Mouse (Mus musculus): ENCODE data around the gene Csrnp1. TPM values are rescaled to one million over a fixed set of nuclear protein-coding genes. Genes with fewer than 3 reads are reported as not detected.

The Csrnp1 gene
- polyA plus RNA-seq, 1 experiment from 2014 or later, result 8.2 TPM

GRCm38 (mm10) chr9:120001945-120002725 is 17.7 kb upstream of the Csrnp1 start:
- H3K4me3 ChIP-seq, result peak overlapping the region; percentile 50
- ATAC-seq (ENCODE audit: insufficient number of reproducible peaks, low FRiP score), result peak; percentile 96
- H3K9me3 ChIP-seq (replicated peaks), result no peaks in the 10 kb centered on the region
- H3K36me3 ChIP-seq, result no peaks in the 10 kb centered on the region
- H3K27ac ChIP-seq (ENCODE audit: poor library complexity, severe bottlenecking), result peak overlapping the region; percentile 81
- H3K9ac ChIP-seq, result peak overlapping the region; percentile 70
- 9% methylated on average over 31 of the region's 31 CpGs for WGBS
- H3K27me3 ChIP-seq (replicated peaks), result no peaks in the 10 kb centered on the region
- H3K4me1 ChIP-seq (replicated peaks), result 0 out of 2 replicates have a peak, but pooled peaks cover 8% of the 10 kb centered on the region
- H3K4me2 ChIP-seq, result peak overlapping the region; percentile 71

- no peak overlapping the region for H3K4me3 ChIP-seq
- no peak overlapping the region for H3K9ac ChIP-seq
- no peak overlapping the region for H3K27ac ChIP-seq (ENCODE audit: poor library complexity, severe bottlenecking)
- 67% methylated on average over 5 of the region's 5 CpGs for WGBS
- H3K36me3 ChIP-seq, result no peaks in the 10 kb centered on the region
- H3K9me3 ChIP-seq (replicated peaks), result no peaks in the 10 kb centered on the region
- H3K4me2 ChIP-seq, result no peak overlapping the region
- no peak for ATAC-seq (ENCODE audit: insufficient number of reproducible peaks, low FRiP score)
- H3K27me3 ChIP-seq (replicated peaks), result no peaks in the 10 kb centered on the region
- 0 out of 2 replicates have a peak, but pooled peaks cover 8% of the 10 kb centered on the region for H3K4me1 ChIP-seq (replicated peaks)
Measured at GRCm38 (mm10) chr9:120000761-120001160, 16.3 kb upstream of the Csrnp1 start.

- no peaks in the 10 kb centered on the region for H3K9me3 ChIP-seq (replicated peaks)
- no peaks in the 10 kb centered on the region for H3K36me3 ChIP-seq
- 0 out of 2 replicates have a peak, but pooled peaks cover 8% of the 10 kb centered on the region for H3K4me1 ChIP-seq (replicated peaks)
- H3K9ac ChIP-seq, result no peak overlapping the region
- no peak overlapping the region for H3K4me2 ChIP-seq
- H3K27ac ChIP-seq (ENCODE audit: poor library complexity, severe bottlenecking), result no peak overlapping the region
- ATAC-seq (ENCODE audit: insufficient number of reproducible peaks, low FRiP score), result no peak
- WGBS, result 69% methylated on average over 6 of the region's 6 CpGs
- no peaks in the 10 kb centered on the region for H3K27me3 ChIP-seq (replicated peaks)
- H3K4me3 ChIP-seq, result no peak overlapping the region
Measured at GRCm38 (mm10) chr9:119999636-120000035, 15.2 kb upstream of the Csrnp1 start.

- no peak overlapping the region for H3K4me3 ChIP-seq
- H3K27ac ChIP-seq (ENCODE audit: poor library complexity, severe bottlenecking), result no peak overlapping the region
- no peaks in the 10 kb centered on the region for H3K36me3 ChIP-seq
- ATAC-seq (ENCODE audit: insufficient number of reproducible peaks, low FRiP score), result no peak
- 0 out of 2 replicates have a peak, but pooled peaks cover 8% of the 10 kb centered on the region for H3K4me1 ChIP-seq (replicated peaks)
- H3K9me3 ChIP-seq (replicated peaks), result no peaks in the 10 kb centered on the region
- no peak overlapping the region for H3K9ac ChIP-seq
- 71% methylated on average over 1 of the region's 1 CpGs for WGBS
- no peaks in the 10 kb centered on the region for H3K27me3 ChIP-seq (replicated peaks)
- no peak overlapping the region for H3K4me2 ChIP-seq
Measured at GRCm38 (mm10) chr9:119998776-119999175, 14.3 kb upstream of the Csrnp1 start.

GRCm38 (mm10) chr9:119996080-119996479 is 11.6 kb upstream of the Csrnp1 start:
- no peaks in the 10 kb centered on the region for H3K9me3 ChIP-seq (replicated peaks)
- H3K4me1 ChIP-seq (replicated peaks), result peaks cover 12% of the 10 kb centered on the region
- H3K9ac ChIP-seq, result no peak overlapping the region
- H3K27me3 ChIP-seq (replicated peaks), result no peaks in the 10 kb centered on the region
- H3K27ac ChIP-seq (ENCODE audit: poor library complexity, severe bottlenecking), result no peak overlapping the region
- H3K4me2 ChIP-seq, result no peak overlapping the region
- WGBS, result 81% methylated on average over 4 of the region's 4 CpGs
- no peak overlapping the region for H3K4me3 ChIP-seq
- no peaks in the 10 kb centered on the region for H3K36me3 ChIP-seq
- no peak for ATAC-seq (ENCODE audit: insufficient number of reproducible peaks, low FRiP score)

- ATAC-seq (ENCODE audit: insufficient number of reproducible peaks, low FRiP score), result no peak
- H3K4me2 ChIP-seq, result no peak overlapping the region
- no peaks in the 10 kb centered on the region for H3K36me3 ChIP-seq
- no peak overlapping the region for H3K4me3 ChIP-seq
- H3K27me3 ChIP-seq (replicated peaks), result no peaks in the 10 kb centered on the region
- H3K27ac ChIP-seq (ENCODE audit: poor library complexity, severe bottlenecking), result no peak overlapping the region
- H3K9ac ChIP-seq, result no peak overlapping the region
- no peaks in the 10 kb centered on the region for H3K9me3 ChIP-seq (replicated peaks)
- H3K4me1 ChIP-seq (replicated peaks), result peaks cover 12% of the 10 kb centered on the region
- WGBS, result 46% methylated on average over 7 of the region's 7 CpGs
Measured at GRCm38 (mm10) chr9:119994207-119994606, 9.7 kb upstream of the Csrnp1 start.

- Histone ChIP-seq H3K9me3 (replicated peaks) (no peaks in the 10 kb centered on the region), H3K4me3 (no peak overlapping the region), H3K27ac (ENCODE audit: poor library complexity, severe bottlenecking) (no peak overlapping the region), H3K36me3 (no peaks in the 10 kb centered on the region), H3K27me3 (replicated peaks) (no peaks in the 10 kb centered on the region), H3K9ac (no peak overlapping the region), H3K4me2 (no peak overlapping the region), H3K4me1 (replicated peaks) (peaks cover 12% of the 10 kb centered on the region)
- WGBS, result 49% methylated on average over 10 of the region's 10 CpGs
- no peak for ATAC-seq (ENCODE audit: insufficient number of reproducible peaks, low FRiP score)
Measured at GRCm38 (mm10) chr9:119993092-119993844, 8.8 kb upstream of the Csrnp1 start.

- ATAC-seq (ENCODE audit: insufficient number of reproducible peaks, low FRiP score), result no peak
- H3K27ac ChIP-seq (ENCODE audit: poor library complexity, severe bottlenecking), result no peak overlapping the region
- WGBS, result 27% methylated on average over 5 of the region's 5 CpGs
Measured at GRCm38 (mm10) chr9:119991310-119991709, 6.9 kb upstream of the Csrnp1 start.

GRCm38 (mm10) chr9:119988304-119988703 is 3.8 kb upstream of the Csrnp1 start:
- ATAC-seq (ENCODE audit: insufficient number of reproducible peaks, low FRiP score), result no peak
- WGBS, result 43% methylated on average over 7 of the region's 7 CpGs

More at GRCm38 (mm10) chr9:119991310-119991709, 6.9 kb upstream of the Csrnp1 start:
- peaks cover 12% of the 10 kb centered on the region for H3K4me1 ChIP-seq (replicated peaks)
- H3K9ac ChIP-seq, result no peak overlapping the region
- H3K36me3 ChIP-seq, result no peaks in the 10 kb centered on the region
- no peak overlapping the region for H3K4me3 ChIP-seq
- no peaks in the 10 kb centered on the region for H3K9me3 ChIP-seq (replicated peaks)
- no peaks in the 10 kb centered on the region for H3K27me3 ChIP-seq (replicated peaks)
- no peak overlapping the region for H3K4me2 ChIP-seq

GRCm38 (mm10) chr9:119985881-119986574 is 1.6 kb upstream of the Csrnp1 start:
- Histone ChIP-seq H3K27ac (ENCODE audit: poor library complexity, severe bottlenecking) (no peak overlapping the region), H3K9ac (no peak overlapping the region), H3K27me3 (replicated peaks) (no peaks in the 10 kb centered on the region), H3K36me3 (no peaks in the 10 kb centered on the region), H3K4me2 (no peak overlapping the region), H3K4me3 (no peak overlapping the region), H3K4me1 (replicated peaks) (peaks cover 29% of the 10 kb centered on the region), H3K9me3 (replicated peaks) (no peaks in the 10 kb centered on the region)
- ATAC-seq (ENCODE audit: insufficient number of reproducible peaks, low FRiP score), result no peak
- 82% methylated on average over 10 of the region's 10 CpGs for WGBS

More at GRCm38 (mm10) chr9:119988304-119988703, 3.8 kb upstream of the Csrnp1 start:
- Histone ChIP-seq H3K36me3 (no peaks in the 10 kb centered on the region), H3K9me3 (replicated peaks) (no peaks in the 10 kb centered on the region), H3K4me1 (replicated peaks) (peaks cover 23% of the 10 kb centered on the region), H3K9ac (no peak overlapping the region), H3K27ac (ENCODE audit: poor library complexity, severe bottlenecking) (no peak overlapping the region), H3K27me3 (replicated peaks) (no peaks in the 10 kb centered on the region), H3K4me3 (no peak overlapping the region), H3K4me2 (no peak overlapping the region)

Measured in heart, embryonic 12.5 days (tissue).